Mouse (Mus musculus) Patski (cell line): Measurements from ENCODE around the gene Cant1. TPM values are rescaled to one million over a fixed set of nuclear protein-coding genes. Genes with fewer than 3 reads are reported as not detected.

Experiments
- ATAC-seq: fragments of 100-300 bp; one replicate; pipeline ENCODE4 v1.8.0; 2021
- CTCF ChIA-PET: fragments of 350-600 bp; sonication (Branson Sonifier 250); formaldehyde crosslinking; loops from one replicate; lab custom pipeline; 2022; ENCODE audit warnings: inconsistent platforms; lab: Charles Lee
- POLR2A ChIA-PET: fragments of 350-600 bp; sonication (Branson Sonifier 250); formaldehyde crosslinking; loops from one replicate; lab custom pipeline; 2022; ENCODE audit warnings: antibody characterized with exemption, inconsistent platforms; lab: Charles Lee
- DNase-seq: peaks from one replicate; pipeline ENCODE4 v3.0.0-alpha.2; 2011; ENCODE audit warnings: low read depth, low spot score
- H3K27me3 ChIP-seq: fragments of 371-371 bp; one replicate; pipeline ENCODE4 v1.5.1; 2021
- CTCF ChIP-seq: fragments of 100-300 bp; IDR thresholded peaks from one replicate; pipeline ENCODE4 v1.5.1; 2021
- in situ Hi-C: fragments of 300-500 bp; cut with MboI; formaldehyde crosslinking; loops from 3 replicates; pipeline ENCODE4 v1.11.1; 2018; ENCODE audit warnings: low pct_unique_long_range_greater_than_20kb, mixed read lengths
- polyA plus RNA-seq: library from polyadenylated mRNA; unstranded; gene quantifications from one replicate; pipeline ENCODE4 v1.2.3, GENCODE M21; 2021

The Cant1 gene
- 49.4 TPM for polyA plus RNA-seq

DNA sequence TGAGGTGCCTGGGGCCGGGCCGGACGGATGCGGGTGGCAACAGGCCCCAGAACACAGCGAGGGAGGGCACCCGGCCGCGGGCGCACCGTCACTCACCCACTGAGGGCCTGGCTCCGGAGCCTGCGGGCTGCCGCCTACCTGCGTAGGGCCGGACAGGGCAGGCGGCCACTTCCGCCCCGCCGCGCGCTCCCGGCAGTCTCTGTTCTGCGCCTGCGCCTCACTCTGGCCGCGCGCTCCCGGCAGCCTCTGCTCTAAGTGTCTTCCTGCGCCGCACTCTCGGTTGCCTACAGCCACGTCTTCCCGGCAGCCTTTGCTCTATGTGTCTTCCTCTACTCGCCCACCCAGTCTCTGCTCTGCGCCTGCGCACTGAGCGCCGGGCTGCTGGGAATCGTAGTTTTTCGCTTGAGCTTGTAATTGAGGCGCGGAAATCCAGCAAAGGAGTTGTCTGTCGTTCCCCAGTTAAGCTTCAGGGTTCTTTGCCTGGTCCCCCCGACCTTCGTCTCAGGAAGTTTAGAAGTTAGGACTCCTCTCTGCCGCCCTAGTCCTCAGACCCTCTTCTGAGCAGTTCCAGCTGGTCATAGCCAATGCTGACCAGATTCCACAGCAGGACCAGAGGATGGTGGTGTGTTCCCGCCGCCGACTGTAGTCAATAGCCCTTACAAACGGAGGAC lies at the start of gene Cant1:
TSS of gene Cant1 (minus strand) at position 253 of the 671 bp plus-strand sequence.
- TF ChIP-seq CTCF = no peak
- ATAC-seq = peak; percentile 75
- POLR2A ChIA-PET = interaction anchor here (0.5 to 1.3 kb wide), 3 partner anchors 10 to 92 kb away, joined by 3 read pairs; no protein-coding TSS in a partner anchor
- CTCF ChIA-PET = interaction anchor here (1.6 to 3.1 kb wide), 3 partner anchors 11 to 27 kb away, joined by 5 to 27 read pairs (median 8); no protein-coding TSS in a partner anchor
- in situ Hi-C loops = no loop called here
- DNase-seq = peak; percentile 87
- no peaks in the 10 kb centered on the region for H3K27me3 ChIP-seq

DNA sequence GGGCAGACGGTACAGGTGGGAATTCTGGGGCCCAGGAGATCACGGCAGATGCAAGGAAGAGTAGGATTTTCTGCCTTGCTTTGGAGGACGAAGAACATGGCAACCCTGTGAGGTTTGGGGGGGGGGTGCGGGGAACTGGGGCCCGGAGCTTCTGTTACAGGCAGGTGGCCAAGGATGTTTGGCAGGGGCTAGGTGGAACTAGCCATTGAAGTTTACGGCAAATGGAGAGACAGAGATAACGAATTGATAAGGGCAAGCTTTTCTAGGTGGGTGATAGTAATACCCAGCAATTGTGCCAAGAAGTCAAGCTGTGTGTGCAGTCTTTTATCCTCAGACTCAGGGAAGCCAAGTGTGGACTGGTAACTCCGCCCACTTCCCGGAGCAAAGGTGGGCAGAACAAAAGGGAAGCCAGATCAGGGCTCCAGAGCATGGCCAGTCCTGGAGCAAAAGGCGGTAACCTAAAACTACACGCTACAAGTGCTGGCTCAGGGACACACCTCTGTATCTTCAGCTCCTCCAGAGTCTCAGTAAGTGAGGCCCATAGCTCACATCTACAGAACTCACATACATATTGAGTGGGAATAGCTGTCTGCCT lies 48.7 kb upstream of the Cant1 start:
- ATAC-seq (no peak), DNase-seq (no peak)
- POLR2A ChIA-PET = interaction anchor here (0.5 kb wide), 1 partner anchor 107 kb away, joined by 3 read pairs; no protein-coding TSS in a partner anchor
- TF ChIP-seq CTCF = no peak
- in situ Hi-C loops = no loop called here
- peaks cover 8% of the 10 kb centered on the region for H3K27me3 ChIP-seq
- CTCF ChIA-PET = no interaction called here

DNA sequence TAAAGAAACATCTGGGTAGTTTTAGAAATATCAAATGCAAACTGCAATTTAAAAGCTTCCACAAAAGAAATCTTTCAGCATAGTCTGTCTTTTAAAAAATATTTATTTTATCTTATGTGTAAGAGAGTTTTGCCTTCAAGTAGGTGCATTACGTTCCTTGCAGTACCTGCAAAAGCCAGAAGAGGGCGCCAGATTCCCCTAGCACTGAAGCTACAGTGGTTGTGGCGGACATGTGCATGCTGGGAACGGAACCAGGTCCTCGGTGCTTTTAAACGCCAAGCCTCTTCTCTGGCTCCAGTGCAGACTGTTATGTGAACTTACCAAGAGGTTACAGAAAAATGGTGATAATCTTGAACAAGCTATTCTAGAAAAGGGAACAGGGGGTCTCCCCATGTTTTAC lies 41.4 kb upstream of the Cant1 start:
- ATAC-seq = no peak
- POLR2A ChIA-PET = no interaction called here
- in situ Hi-C loops = no loop called here
- TF ChIP-seq CTCF = peak; percentile 66
- H3K27me3 ChIP-seq = no peaks in the 10 kb centered on the region
- no peak for DNase-seq
- CTCF ChIA-PET = interaction anchor here (0.8 to 1.0 kb wide), 2 partner anchors 11 to 12 kb away, joined by 3 read pairs; no protein-coding TSS in a partner anchor

DNA sequence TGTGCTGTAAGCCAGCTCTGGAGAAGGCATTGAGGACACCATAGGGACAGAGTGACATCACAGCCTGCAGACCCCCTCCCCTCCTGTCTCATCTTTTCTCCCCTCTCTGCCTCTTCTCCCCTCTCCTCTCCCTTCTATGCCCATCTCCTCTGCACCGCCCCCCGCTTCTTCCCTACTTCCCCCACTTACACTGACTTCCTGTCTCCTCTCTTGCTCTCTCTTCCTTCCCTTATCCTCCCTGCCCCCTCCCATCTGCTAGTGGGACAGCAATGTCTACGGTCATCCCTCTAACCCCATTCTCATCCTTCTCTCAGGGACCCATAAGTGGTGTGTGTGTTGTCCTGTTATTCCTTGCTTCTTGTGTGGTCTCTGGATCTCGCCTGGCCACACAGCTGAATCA lies 40.6 kb upstream of the Cant1 start:
- POLR2A ChIA-PET = interaction anchor here (0.6 kb wide), 1 partner anchor 31 kb away, joined by 4 read pairs; no protein-coding TSS in a partner anchor
- in situ Hi-C loops = no loop called here
- CTCF ChIA-PET = interaction anchor here (1.0 kb wide), 1 partner anchor 11 kb away, joined by 3 read pairs; no protein-coding TSS in a partner anchor
- DNase-seq (no peak), ATAC-seq (no peak)
- no peaks in the 10 kb centered on the region for H3K27me3 ChIP-seq
- TF ChIP-seq CTCF = no peak

DNA sequence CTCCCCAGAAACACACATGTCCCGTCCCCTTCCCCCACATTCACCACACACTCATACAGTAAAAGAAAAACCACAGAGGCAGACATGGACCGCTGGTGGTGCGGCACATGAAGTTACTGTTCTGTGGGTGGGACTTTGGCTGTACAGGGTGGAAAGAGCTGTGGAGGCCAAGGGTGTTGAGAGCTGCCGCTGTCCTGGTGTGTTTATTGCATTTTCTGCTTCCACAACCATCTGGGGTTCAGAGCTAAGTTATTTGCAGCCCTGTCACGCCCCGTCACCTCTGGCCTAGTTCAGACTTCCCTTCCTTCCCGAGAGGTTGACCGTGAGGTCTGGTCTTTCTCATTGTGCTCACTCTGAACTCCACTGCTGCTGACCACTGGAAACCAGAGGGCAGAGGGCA lies 40.2 kb upstream of the Cant1 start:
- DNase-seq (no peak), ATAC-seq (no peak)
- POLR2A ChIA-PET = interaction anchor here (0.6 to 0.7 kb wide), 2 partner anchors 16 to 234 kb away, joined by 3 to 4 read pairs; no protein-coding TSS in a partner anchor
- TF ChIP-seq CTCF = no peak
- CTCF ChIA-PET = no interaction called here
- in situ Hi-C loops = no loop called here
- H3K27me3 ChIP-seq = no peaks in the 10 kb centered on the region

DNA sequence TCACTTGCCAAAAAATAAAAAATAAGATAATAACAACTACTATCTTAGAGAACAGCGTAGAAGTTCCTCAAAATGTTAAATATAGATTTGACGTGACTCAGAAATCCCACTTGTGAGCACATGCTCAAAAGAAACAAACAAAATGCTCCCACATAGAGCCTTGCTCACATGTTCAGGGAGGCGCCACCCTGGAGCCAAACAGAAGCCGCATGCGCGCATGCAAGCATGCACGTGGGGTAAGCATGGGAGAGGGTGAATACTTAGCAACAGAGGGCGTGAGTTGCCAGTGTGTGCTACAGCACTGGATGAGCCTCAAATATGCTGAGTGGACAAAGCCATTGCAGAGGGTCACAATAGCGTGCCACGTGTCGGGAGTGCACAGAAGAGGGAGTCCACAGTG lies 38.1 kb upstream of the Cant1 start:
- CTCF ChIA-PET = no interaction called here
- no peak for DNase-seq

DNA sequence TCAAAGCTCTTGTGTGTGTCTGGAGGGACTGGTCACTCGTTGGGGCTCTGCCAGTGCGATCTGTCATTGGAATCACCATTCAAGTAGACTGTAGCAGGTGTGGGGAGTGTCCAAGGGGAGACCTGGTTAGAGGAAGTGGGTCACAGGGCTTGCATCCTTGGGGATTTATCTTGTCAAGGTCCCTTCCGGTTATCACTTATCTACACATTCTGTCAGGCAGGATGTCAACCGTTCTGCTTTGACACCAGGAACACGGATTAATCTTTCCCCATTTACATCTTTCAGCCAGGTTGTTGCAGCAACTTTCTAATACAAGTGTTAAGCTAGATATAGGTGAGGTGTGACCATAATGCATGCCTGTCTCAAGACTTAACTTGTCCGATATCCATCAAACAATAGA lies 36.9 kb upstream of the Cant1 start:
- in situ Hi-C loops = no loop called here
- DNase-seq (no peak), ATAC-seq (no peak)
- no peak for TF ChIP-seq CTCF
- no peaks in the 10 kb centered on the region for H3K27me3 ChIP-seq
- POLR2A ChIA-PET = no interaction called here
- CTCF ChIA-PET = no interaction called here

More for the DNA sequence above, 38.1 kb upstream of the Cant1 start:
- H3K27me3 ChIP-seq = no peaks in the 10 kb centered on the region
- ATAC-seq = no peak
- in situ Hi-C loops = no loop called here
- POLR2A ChIA-PET = no interaction called here
- TF ChIP-seq CTCF = no peak

DNA sequence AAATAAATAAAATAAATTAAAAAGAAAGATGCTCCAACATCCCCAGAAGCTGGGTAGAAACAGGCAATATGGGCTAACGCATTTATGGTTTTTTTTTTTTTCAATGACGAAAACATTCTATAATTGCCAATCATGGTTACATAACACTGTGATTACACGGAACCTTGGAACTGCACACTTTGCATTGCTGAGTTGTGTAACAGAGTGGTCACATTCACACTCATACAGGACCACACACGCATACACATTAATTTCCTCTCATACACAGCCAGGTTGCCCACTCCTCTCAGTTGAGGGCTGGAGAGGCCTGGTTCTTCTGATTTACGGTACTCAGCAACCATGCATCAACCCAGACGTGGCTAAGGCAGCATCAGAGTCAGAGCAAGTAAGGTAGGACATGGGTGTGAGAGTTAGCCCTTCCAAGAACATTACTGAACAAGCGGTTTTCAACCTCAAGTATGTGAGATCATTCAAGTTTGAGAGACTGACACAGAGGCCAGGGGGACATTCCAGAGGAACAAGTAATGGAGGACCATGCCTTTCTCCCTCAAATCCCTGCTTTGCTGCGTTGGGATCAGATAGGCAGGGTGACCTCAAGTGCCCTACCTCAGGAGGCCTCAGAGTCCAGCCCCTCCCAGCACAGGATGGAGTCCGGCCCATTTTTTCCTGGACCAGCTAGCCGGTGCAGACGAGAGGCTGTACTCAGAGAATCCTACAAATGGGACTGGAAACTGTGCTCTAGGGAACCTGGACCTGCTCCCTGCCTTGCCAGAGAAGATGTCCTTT lies 35.2 kb upstream of the Cant1 start:
- POLR2A ChIA-PET = interaction anchor here (0.6 kb wide), 1 partner anchor 101 kb away, joined by 3 read pairs; no protein-coding TSS in a partner anchor
- DNase-seq (no peak), ATAC-seq (peak; percentile 13)
- no peaks in the 10 kb centered on the region for H3K27me3 ChIP-seq
- CTCF ChIA-PET = interaction anchor here (1.1 to 1.3 kb wide), 2 partner anchors 15 to 33 kb away, joined by 3 to 4 read pairs; no protein-coding TSS in a partner anchor
- in situ Hi-C loops = no loop called here
- no peak for TF ChIP-seq CTCF

DNA sequence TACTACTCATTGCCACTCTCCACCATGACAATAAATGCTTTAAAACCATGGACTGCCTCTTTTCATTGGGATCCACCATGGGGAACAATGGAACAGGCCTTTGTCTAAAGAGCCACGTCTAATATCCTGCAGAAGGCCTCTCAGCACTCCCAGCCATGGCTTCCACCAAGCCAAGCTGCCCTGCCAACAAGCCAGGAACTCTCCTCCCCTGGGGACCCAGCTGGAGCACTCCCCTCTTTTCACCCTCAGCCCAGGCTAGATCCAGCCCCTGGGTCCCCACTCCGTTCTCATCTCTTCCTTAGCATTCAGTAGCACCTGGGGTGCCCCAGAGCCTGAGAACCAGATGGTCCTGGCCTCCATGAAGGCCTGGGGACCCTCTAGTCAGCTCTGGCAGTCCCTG lies 34.1 kb upstream of the Cant1 start:
- in situ Hi-C loops = no loop called here
- POLR2A ChIA-PET = no interaction called here
- DNase-seq = no peak
- CTCF ChIA-PET = no interaction called here
- no peaks in the 10 kb centered on the region for H3K27me3 ChIP-seq
- TF ChIP-seq CTCF = no peak
- no peak for ATAC-seq

DNA sequence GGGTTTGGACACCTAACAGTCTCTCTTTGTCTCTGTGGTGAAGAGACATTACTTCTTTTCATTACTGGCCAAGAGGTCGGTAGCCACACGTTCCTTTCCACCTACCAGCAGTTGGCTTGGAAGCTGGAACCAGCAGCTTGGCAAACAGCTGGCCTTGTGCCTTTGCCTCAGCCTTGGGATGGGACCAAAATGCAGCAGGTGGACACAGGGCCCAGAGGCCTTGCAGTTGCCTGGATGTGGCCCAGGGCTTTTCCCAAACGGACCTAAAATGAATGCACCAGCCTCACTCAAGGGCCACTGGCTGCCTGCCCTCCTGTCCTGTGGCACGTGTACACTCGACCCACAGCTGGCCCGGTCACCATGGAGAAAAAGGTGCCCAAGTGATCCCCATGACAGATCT lies 32.3 kb upstream of the Cant1 start:
- in situ Hi-C loops = no loop called here
- no peak for TF ChIP-seq CTCF
- no peaks in the 10 kb centered on the region for H3K27me3 ChIP-seq
- POLR2A ChIA-PET = no interaction called here
- ATAC-seq (no peak), DNase-seq (no peak)
- CTCF ChIA-PET = interaction anchor here (1.7 kb wide), 1 partner anchor 288 kb away, joined by 3 read pairs; no protein-coding TSS in a partner anchor
